Mouse (Mus musculus) embryo, embryonic 11 days (tissue): Measurements from ENCODE around the gene Slc25a24.

Experiments used
- DNase-seq: peaks from one replicate; pipeline ENCODE4 v3.0.0-alpha.2; 2015

Slc25a24 gene

DNA sequence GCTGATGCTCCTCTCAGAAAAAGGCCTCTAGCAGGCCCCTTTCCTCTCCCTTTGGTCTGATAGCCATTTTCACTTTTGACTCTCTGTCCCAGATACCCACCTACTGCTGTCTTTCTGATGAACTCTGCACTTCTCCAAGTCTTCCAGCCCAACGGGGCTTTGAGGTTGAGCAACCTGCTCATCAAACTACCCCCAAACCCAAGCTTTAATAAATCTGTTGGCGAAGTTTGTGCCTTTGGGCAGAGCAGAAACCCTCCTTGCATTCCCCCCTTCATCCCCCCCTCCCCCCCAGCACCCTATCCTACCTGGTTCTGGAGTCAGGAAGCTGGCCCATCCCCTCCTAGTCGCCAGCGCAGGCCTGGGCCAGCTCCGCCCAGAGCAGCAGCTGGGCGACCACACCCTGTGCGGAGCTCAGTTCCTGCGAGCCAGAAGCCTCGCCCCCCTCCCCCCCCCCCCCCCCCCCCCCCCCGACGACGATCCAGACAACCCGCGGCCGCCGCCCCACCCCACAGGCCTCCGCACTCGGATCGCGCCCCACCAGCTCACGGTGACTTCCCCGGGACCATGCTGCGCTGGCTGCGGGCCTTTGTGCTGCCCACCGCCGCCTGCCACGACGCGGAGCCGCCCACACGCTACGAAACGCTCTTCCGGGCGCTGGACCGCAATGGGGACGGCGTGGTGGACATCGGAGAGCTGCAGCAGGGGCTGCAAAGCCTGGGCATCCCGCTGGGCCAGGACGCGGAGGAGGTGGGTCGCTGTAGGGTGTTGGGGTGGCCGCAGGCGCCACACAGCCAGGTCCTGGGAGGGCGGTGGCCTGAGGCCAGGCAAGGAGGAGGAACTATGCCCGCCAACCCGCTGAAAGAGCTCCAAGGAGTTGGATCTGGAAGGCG, at the start of gene Slc25a24:
Slc25a24 (plus strand) TSS at position 509 of the 890 bp plus-strand sequence.
- peak; percentile 74 for DNase-seq

DNA sequence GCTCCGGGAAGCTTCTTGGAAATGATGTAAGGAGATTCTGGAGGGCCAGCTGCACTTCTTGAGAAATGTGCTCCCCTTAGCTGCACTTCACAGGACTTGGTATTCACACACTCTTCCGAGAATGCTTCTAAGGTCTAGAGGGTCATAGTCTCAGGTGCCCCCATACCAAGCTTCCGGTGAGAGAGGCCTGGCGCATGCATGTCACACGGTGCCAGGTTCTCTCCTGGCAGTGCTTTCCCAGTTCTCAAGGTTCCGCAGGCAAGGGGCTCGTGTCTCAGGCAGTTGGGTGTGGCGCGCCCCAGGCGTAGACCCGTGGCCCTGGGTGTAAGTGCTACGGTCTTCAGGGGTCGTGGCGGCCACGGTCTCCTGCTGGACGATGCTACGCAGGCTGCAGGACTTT, 42.8 kb upstream of the Slc25a24 start, which contains the start of gene Slc25a54:
Slc25a54 (plus strand) TSS at position 301 of the 400 bp plus-strand sequence.
- DNase-seq: no peak

DNA sequence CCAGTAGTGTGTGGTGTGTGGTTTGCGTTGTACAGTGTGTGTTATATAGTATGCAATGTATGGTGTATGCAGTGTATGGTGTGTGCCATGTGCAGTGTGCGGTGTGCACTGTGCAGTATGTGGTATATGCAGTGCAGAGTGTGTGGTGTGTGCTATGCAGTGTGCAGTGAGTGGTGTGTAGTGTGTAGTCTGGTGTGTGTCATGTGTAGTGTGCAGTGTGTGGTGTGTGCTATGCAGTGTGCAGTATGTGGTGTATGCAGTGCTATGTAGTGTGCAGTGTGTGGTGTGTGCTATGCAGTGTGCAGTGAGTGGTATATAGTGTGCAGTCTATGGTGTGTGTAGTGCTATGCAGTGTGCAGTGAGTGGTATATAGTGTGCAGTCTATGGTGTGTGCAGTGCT, 38.5 kb upstream of the Slc25a24 start:
- DNase-seq: no peak

DNA sequence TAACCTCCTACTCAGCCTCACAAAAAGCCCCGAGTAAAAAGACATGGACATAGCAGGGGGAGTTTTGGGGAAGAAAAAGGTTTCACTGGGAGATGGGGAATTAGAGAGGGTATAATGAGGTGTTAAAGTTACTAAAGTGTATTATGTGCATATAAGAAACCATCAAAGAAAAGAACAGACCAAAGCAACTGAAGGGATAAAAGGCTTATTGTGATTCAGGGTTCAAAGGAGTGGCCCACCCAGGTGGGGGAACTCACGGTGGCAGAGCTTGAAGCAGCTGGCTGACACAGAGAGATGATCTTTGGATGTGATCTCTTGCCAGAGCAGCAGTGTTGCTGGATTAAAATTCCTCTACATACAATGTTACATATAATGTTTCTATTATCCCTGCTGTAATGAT, 34.5 kb upstream of the Slc25a24 start:
- no peak for DNase-seq

DNA sequence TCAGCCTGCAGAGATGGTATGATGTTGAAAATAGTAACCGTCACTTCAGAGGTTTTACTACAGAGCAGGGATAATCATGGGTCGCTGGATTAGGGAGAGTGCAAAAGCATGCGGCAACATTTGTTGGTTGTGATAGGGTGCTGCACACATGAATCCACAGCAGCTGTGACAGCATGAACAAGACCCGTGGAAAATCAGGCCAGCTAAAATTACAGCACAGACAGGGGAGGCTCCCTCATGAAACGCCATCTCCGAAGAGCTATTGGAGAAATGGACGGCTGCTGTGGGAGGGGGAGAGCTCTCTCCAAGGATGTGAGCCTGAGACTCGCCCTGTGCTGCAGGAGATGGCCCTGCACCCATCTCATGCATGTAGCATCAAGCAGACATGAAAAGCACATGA, 18.2 kb upstream of the Slc25a24 start:
- DNase-seq: peak; percentile 16

DNA sequence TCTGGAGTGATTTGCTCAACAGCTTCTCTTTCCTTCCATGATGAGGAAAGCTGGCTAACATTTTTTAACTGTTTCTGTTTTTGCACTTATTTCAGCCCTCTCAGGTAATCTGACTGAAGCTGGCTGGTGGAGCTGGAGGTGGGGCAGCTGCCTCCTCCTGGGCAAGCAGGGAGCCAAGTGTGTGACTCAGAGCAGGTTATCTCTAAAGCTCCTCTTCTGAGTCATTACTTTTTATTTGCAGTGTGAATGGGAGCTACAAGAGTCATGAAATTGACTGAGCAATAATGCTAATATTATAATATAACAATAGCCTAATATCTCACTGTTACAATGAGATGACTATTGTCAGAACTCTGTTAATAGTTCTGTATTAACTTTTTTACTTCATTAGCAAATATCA, 5.8 kb upstream of the Slc25a24 start:
- DNase-seq: no peak

DNA sequence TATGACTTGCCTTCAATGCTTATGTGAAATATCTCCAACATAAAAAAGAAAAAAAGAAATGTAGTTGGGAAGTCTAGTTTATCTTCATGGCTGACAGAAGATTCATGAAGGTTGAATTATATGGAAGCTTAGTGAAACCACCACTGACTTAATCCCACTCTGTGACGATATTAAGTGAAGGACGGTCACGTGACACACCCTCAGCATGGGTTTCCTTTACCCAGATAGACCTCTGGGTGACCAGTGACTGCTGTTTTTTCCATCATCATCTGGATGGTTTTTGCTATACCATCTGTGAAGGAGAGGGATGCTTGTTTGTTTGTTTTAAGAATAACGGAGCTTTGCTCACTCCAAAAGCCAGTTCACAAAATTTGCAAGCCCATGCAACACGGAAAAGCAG, 3.4 kb upstream of the Slc25a24 start:
- DNase-seq: no peak

DNA sequence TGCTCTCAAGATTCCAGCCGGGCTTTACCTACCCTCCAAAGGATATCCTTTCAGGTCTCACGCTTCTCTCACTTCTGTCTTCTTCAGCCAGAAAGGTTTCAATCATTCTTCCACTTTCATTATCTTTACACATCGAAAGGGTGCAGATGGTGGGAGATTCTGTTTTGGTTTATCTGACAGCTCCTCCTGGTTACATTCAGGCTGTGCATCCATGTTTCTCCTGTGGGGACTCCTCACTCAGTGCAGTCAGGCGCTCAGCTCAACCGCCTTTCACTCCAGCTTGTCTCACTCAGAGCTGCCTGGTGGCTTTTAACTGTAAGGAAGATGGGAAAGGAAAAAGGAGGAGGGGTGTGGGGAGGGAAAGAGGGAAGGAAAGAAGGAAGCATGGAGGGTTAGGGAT, 3.0 kb upstream of the Slc25a24 start:
- DNase-seq: no peak

DNA sequence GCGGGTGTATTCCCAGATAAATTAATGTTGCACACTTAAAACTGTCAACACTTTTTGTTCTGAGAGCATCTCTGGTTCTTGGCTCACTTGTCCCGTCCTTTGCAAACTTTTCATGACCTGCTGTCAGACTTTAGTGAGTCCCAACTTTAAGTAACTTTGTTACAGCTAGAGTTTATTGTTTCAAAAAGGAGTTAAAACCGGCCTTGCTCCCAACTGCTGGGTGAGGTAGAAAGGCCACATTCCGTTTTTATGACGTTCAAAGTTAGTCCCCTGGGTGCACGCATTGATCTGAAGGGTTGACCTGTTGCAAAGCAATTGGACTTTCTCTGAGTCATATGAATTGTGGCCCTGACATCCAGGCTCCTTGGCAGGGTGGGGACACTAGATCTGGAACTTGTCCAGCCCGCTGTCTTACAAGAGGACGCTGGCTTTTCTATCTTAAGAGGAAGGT, 607 bp downstream of the Slc25a24 start:
- DNase-seq: peak; percentile 56

DNA sequence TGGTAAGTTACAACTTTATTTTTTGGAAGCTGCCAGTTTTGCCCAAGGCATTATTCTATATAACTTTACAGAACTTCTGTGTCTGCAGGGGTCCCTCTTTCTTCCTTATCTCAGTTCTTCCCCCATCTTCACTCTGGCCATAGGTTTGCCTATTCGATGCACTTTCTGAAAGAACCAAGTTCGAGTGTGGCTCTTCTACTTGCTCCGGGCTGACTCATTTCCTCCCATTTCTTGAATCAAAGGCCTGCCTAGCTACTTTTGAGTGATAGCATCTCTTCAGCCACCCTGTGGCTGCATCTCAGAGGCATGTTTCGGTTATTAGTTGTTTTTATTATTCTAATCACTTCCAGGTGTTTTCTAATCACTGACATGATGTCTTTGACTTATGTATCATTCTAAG, 1.1 kb downstream of the Slc25a24 start:
- DNase-seq: peak; percentile 21

DNA sequence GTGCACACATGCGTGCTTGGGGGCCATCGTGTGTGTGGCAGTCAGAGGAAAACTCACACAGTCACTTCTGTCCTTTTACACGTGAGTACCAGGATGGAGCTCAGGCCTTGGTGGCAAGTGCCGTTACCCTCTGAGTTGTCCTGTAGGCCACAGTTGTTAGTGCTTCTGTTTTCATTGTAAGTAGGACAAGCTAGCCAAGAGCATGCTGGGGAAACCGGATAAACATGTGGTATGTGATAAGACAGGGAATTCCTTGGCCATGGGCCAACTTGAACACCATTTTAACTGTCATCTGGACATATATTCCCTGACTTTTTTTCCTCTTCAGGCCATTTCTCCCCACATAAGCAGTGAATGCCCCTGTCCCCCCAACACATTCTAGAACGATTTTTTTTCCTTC, 2.6 kb downstream of the Slc25a24 start:
- no peak for DNase-seq

DNA sequence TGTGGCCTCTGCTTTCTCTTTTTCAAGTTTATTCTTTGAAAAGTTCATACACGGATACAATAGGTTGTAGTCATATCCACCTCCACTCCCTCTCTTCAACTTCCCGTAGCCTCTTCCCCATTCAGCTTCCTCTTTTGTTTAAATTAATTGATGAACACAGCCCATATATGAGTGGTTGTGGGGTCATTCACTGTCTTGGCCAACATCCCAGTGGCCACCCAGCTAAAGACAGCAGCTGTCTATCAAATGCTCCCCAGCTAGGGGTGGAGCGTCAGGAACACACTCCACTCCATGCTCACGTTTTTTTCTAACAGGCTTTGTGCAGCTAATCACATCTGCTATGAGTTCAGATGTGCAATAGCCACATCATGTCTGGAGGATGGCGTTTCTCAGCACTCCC, 6.8 kb downstream of the Slc25a24 start:
- DNase-seq: no peak

DNA sequence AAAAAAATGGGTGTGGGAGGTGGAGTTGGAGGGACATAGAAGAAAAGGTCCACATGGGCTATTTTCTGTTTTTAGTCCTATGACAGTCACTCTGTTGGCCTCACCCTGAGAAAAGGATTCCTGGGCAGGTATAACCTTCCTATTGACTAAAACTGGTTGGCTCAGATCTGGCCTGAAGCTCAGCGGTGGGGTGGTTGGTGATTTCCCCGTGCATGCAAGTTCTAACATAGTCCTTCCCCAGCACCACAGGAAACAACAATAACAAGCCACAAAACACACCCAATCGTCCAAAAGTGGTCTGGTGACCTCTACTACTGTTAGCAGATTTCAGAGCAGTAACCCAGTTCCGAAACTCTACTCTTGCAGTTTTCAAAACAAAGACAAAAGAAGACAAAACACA, 10.0 kb downstream of the Slc25a24 start:
- DNase-seq: no peak

DNA sequence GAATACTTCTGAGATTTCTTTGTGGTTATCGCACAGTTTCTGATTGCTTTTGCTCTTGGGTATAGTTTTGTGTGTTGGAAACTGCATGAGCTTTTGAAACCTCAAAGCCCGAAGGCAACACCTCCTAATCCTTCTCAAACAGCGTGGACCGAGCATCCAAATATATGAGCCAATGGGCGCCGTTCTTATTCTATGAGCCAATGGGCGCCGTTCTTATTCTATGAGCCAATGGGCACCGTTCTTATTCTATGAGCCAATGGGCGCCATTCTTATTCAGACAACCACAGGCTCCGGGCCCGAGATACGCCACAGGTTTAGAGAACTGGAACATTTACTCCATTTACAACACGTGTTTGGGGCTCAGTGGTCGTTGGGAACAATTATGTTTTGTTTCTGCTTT, 11.1 kb downstream of the Slc25a24 start:
- DNase-seq: no peak

DNA sequence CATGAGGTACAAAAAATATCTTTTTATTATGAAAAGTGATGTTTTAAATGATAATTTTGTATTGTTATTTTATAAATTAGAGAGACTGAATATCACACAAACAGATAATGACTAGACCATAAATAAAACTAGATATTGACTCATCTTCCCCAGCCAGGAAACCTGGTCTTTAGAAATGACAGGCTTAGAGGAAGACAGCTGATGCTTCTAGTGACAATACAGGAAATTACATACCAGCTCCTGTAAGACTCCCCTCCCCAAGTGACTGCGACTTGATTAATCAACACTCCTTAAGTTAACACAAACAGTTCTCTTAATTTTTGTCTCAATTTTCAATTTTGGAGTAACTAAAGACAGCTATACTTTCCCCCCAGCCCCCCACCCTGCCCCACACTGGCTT, 12.4 kb downstream of the Slc25a24 start:
- no peak for DNase-seq

DNA sequence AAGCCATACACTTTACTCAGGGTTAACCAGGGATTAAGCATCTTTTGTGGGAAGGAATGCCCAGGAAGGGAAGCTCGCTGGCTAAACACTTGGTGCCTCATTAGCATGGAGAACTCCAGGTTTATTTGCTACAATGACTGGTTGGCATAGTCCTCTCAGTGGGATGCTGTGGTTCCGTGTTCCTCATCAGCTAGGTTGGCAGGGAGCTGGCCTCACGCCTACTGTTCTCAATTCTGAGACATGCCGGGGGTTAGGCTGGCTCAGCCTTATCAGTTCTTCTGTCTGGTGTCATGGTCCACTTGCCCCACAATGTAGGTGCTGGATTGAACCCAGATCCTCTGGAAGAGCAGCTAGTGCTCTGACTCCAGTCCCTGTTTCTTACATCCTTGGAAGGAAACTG, 29.6 kb downstream of the Slc25a24 start:
- no peak for DNase-seq

DNA sequence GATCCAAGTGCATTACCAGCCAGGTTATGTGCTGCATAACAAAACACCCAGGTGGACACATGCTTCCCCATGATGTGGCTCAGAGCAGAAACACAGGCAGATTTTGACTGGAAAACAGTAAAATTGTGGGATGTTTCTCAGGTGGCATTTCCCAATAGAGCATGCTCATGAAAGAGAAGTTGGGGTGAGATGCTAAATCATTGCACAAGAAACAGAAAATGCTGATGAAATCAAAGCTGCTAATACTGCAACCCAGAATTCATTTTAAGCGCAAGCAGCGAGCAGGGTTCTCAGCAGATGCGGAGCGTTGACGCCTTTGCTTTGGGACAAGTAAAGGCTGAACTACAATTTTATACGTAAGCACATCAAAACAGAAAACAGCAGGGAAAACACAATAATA, 30.5 kb downstream of the Slc25a24 start:
- DNase-seq: no peak

DNA sequence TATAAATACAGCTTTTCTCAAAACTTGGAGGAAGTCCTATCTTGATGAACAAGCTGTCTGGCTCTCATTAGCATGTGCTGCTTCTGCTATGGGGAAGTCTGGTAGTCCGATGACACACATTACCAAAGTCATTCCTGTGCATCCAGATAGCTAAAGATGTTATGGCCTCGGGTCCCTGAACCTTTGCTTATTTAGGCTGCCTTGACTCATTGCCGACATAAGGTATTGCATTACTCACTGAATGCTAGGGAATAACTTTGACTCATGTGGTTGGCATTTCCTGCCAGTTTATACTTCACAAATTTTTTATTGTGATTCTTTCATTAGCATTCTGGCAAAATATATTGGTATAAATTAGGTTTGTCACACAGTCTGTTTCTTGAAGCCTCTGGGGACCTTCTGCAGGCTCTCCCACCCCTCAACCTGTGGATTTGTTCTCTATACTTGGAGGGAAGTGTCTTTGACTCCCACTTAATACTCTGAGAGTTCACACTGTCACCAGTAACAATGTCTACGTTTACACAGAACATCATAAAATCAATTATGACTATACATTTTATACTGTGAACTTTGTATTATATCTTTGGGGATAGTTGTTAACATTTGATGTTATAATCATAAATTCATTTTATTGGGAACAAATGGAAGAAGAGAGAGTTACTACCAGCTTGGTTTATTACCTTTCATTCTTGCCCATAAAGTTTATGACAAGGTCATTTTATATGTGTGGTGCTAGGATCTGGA, 33.1 kb downstream of the Slc25a24 start:
- no peak for DNase-seq

DNA sequence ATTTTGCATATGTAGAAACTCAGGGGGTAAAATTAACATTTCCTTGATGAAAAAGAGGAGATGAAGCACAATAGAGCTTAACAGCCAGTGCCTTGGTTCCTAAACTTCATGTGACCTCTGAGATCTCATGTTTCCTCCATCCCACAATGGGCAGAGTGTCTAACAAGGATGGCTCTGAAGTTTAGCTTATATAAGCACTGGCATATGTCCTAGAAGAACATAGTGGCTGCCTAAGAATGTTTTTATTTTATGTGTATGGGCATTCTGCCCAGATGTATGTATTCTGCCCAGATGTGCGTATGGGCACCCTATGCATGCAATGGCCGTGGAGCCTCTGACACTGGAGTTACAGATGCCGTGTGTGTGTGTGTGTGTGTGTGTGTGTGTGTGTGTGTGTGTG, 34.5 kb downstream of the Slc25a24 start:
- no peak for DNase-seq

DNA sequence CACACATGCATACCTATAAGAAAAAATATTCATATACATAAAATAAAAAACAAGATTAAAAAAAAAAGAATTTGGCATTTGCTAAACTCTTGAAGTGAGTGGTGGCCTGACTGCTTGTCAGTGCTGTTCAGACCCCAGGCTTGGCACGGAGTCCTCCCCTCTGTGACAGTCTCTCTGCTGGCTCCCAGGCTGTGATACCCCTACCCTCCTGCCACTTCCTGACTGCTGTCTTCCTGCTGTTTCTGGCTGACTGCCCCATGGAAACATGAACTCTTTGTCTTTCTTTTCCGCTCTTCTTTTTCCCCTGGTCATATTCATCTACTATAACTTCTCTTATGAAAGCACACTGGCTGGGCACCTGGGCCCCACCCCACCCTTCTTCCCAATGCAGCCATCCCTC, 41.1 kb downstream of the Slc25a24 start:
- DNase-seq: no peak

DNA sequence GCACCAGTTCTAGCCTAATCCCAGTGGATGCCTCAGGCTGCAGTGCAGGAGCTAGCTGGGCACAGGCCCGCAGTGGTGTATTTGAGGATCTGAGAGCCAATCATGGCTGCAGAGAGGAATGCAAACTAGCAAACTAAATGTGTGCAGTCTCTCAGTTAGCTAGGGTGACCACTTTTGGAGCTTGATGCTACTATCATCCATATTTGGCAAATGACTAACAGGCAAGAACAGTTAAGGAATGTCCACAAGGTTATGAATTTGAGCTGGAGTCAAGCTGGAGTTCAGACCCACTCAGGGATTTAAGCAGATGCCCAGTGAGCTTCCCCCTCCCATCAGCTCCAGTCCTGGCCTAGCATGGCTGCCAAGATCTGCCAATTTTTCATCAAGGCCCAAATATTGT, 41.7 kb downstream of the Slc25a24 start:
- DNase-seq: no peak

DNA sequence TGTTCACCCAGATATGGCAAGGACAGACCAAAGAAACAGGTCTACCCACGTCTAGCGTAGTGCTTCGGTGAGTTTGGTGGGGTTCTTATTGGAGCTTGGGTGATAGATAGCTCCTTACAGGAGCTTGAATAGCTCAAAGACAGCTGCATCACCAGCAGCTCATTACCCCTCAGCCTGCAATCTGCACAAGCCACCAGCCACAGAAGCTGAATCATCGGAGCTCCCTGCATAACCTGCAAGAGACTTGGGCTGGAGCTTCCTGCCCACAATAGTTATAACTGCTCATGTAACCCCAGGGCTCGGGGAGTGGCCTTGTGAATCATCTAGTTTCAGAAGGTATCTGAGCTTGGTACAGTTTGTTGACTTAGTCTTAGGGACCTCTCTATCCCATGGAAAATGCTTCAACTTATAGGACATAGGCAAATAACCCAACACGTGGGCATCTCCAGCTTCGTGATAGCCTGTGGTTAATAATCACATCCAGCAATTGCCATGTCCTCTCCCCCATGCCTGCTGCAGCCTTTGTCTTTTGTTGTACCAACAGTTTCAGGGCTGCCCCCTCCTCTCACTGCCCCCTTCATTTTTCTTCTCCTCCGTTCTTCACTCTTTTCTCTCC, 42.4 kb downstream of the Slc25a24 start:
- no peak for DNase-seq

DNA sequence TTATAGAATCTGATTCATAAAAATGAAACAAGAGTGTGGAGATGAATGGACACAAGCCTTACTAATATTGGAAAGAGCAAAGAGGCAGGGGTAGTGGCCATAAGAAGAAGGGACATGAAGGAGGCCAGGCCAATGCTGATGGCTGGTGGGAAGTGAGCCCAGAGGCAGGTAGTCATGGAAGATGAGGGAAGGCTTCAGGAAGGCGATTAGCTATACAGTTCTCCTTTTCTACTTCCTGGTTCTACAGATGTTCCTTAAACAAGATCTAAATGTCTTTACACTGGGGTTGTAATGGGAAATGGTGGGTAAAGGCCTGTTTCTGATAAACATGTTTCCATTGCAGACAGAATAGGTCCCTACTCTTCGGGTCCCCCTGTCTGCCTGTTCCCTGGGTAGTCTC, 46.2 kb downstream of the Slc25a24 start:
- no peak for DNase-seq
